Mouse (Mus musculus): ENCODE results near the gene Casq2. TPM values are rescaled to one million over a fixed set of nuclear protein-coding genes. Genes with fewer than 3 reads are reported as not detected.

The Casq2 gene
- polyA plus RNA-seq, 1 experiment from 2014 or later = 0.66 TPM

- H3K9me3 ChIP-seq (ENCODE audit: control insufficient read depth, low read length) = no peaks in the 10 kb centered on the region
- H3K9ac ChIP-seq (ENCODE audit: low read length) = no peak overlapping the region
- H3K27ac ChIP-seq (ENCODE audit: low read depth) = no peak overlapping the region
- H3K4me3 ChIP-seq (ENCODE audit: low read depth, low read length) = no peak overlapping the region
- peaks cover 10% of the 10 kb centered on the region; the same call in 1 of the 2 replicates for H3K36me3 ChIP-seq (ENCODE audit: control insufficient read depth, insufficient read depth, low read length)
- H3K27me3 ChIP-seq (replicated peaks; ENCODE audit: control insufficient read depth, insufficient read depth, low read length) = no peaks in the 10 kb centered on the region
- DNase-seq (ENCODE audit: low spot score) = no peak
- peaks cover 43% of the 10 kb centered on the region for H3K4me1 ChIP-seq (replicated peaks; ENCODE audit: control insufficient read depth, insufficient read depth, low read length)
- H3K4me2 ChIP-seq (ENCODE audit: low read length) = no peak overlapping the region
- no peak for ATAC-seq (replicated peaks; ENCODE audit: low FRiP score, low TSS enrichment, low read depth)
These were observed 104.4 kb downstream of the Casq2 start for GRCm38 (mm10) chr3:102190642-102191041.

GRCm38 (mm10) chr3:102191575-102191974, 105.4 kb downstream of the Casq2 start:
- H3K27ac ChIP-seq (ENCODE audit: low read depth) = no peak overlapping the region
- 0 out of 2 replicates have a peak, but pooled peaks cover 4% of the 10 kb centered on the region for H3K36me3 ChIP-seq (ENCODE audit: control insufficient read depth, insufficient read depth, low read length)
- H3K4me1 ChIP-seq (replicated peaks; ENCODE audit: control insufficient read depth, insufficient read depth, low read length) = peaks cover 50% of the 10 kb centered on the region
- ATAC-seq (replicated peaks; ENCODE audit: low FRiP score, low TSS enrichment, low read depth) = no peak
- no peak overlapping the region for H3K4me2 ChIP-seq (ENCODE audit: low read length)
- H3K9ac ChIP-seq (ENCODE audit: low read length) = no peak overlapping the region
- no peak for DNase-seq (ENCODE audit: low spot score)
- H3K4me3 ChIP-seq (ENCODE audit: low read depth, low read length) = no peak overlapping the region
- 83% methylated on average over 3 of the region's 3 CpGs for WGBS
- H3K27me3 ChIP-seq (replicated peaks; ENCODE audit: control insufficient read depth, insufficient read depth, low read length) = no peaks in the 10 kb centered on the region
- no peaks in the 10 kb centered on the region for H3K9me3 ChIP-seq (ENCODE audit: control insufficient read depth, low read length)

GRCm38 (mm10) chr3:102192621-102193020, 106.4 kb downstream of the Casq2 start:
- Histone ChIP-seq H3K4me3 (ENCODE audit: low read depth, low read length) (no peak overlapping the region), H3K36me3 (ENCODE audit: control insufficient read depth, insufficient read depth, low read length) (0 out of 2 replicates have a peak, but pooled peaks cover 4% of the 10 kb centered on the region), H3K9ac (ENCODE audit: low read length) (no peak overlapping the region), H3K27me3 (replicated peaks; ENCODE audit: control insufficient read depth, insufficient read depth, low read length) (no peaks in the 10 kb centered on the region), H3K27ac (ENCODE audit: low read depth) (no peak overlapping the region), H3K4me1 (replicated peaks; ENCODE audit: control insufficient read depth, insufficient read depth, low read length) (peaks cover 51% of the 10 kb centered on the region), H3K9me3 (ENCODE audit: control insufficient read depth, low read length) (no peaks in the 10 kb centered on the region), H3K4me2 (ENCODE audit: low read length) (peak overlapping the region; percentile 36; the same call in 1 of the 2 replicates)
- WGBS = 50% methylated on average over 2 of the region's 2 CpGs
- ATAC-seq (replicated peaks; ENCODE audit: low FRiP score, low TSS enrichment, low read depth) (no peak), DNase-seq (ENCODE audit: low spot score) (no peak)

- ATAC-seq (replicated peaks; ENCODE audit: low FRiP score, low TSS enrichment, low read depth) = peak; percentile 29; the same call in 1 of the 2 replicates
These were observed 107.5 kb downstream of the Casq2 start for GRCm38 (mm10) chr3:102193488-102194290.

GRCm38 (mm10) chr3:102194291-102195051, 108.3 kb downstream of the Casq2 start:
- Histone ChIP-seq H3K4me3 (ENCODE audit: low read depth, low read length) (no peak overlapping the region), H3K4me2 (ENCODE audit: low read length) (peak overlapping the region; percentile 36), H3K36me3 (ENCODE audit: control insufficient read depth, insufficient read depth, low read length) (no peaks in the 10 kb centered on the region), H3K9ac (ENCODE audit: low read length) (0 out of 2 replicates have a peak overlapping the region, but pooled peaks have one; percentile 8), H3K27me3 (replicated peaks; ENCODE audit: control insufficient read depth, insufficient read depth, low read length) (no peaks in the 10 kb centered on the region), H3K27ac (ENCODE audit: low read depth) (peak overlapping the region; percentile 54; the same call in 1 of the 2 replicates), H3K4me1 (replicated peaks; ENCODE audit: control insufficient read depth, insufficient read depth, low read length) (peaks cover 65% of the 10 kb centered on the region), H3K9me3 (ENCODE audit: control insufficient read depth, low read length) (no peaks in the 10 kb centered on the region)
- no peak for ATAC-seq (replicated peaks; ENCODE audit: low FRiP score, low TSS enrichment, low read depth)
- 14% methylated on average over 11 of the region's 11 CpGs for WGBS
- DNase-seq (ENCODE audit: low spot score) = no peak

More at GRCm38 (mm10) chr3:102193488-102194290, 107.5 kb downstream of the Casq2 start:
- Histone ChIP-seq H3K27me3 (replicated peaks; ENCODE audit: control insufficient read depth, insufficient read depth, low read length) (no peaks in the 10 kb centered on the region), H3K4me2 (ENCODE audit: low read length) (peak overlapping the region; percentile 36), H3K36me3 (ENCODE audit: control insufficient read depth, insufficient read depth, low read length) (no peaks in the 10 kb centered on the region), H3K9ac (ENCODE audit: low read length) (0 out of 2 replicates have a peak overlapping the region, but pooled peaks have one; percentile 8), H3K4me3 (ENCODE audit: low read depth, low read length) (no peak overlapping the region), H3K9me3 (ENCODE audit: control insufficient read depth, low read length) (no peaks in the 10 kb centered on the region), H3K4me1 (replicated peaks; ENCODE audit: control insufficient read depth, insufficient read depth, low read length) (peaks cover 59% of the 10 kb centered on the region), H3K27ac (ENCODE audit: low read depth) (peak overlapping the region; percentile 54; the same call in 1 of the 2 replicates)
- DNase-seq (ENCODE audit: low spot score) = no peak
- WGBS = 8% methylated on average over 19 of the region's 20 CpGs

GRCm38 (mm10) chr3:102195762-102196161, 109.5 kb downstream of the Casq2 start:
- no peak overlapping the region for H3K4me2 ChIP-seq (ENCODE audit: low read length)
- H3K4me1 ChIP-seq (replicated peaks; ENCODE audit: control insufficient read depth, insufficient read depth, low read length) = peaks cover 60% of the 10 kb centered on the region
- H3K27ac ChIP-seq (ENCODE audit: low read depth) = no peak overlapping the region
- 46% methylated on average over 2 of the region's 2 CpGs for WGBS
- no peak for DNase-seq (ENCODE audit: low spot score)
- no peaks in the 10 kb centered on the region for H3K36me3 ChIP-seq (ENCODE audit: control insufficient read depth, insufficient read depth, low read length)
- H3K4me3 ChIP-seq (ENCODE audit: low read depth, low read length) = no peak overlapping the region
- ATAC-seq (replicated peaks; ENCODE audit: low FRiP score, low TSS enrichment, low read depth) = no peak
- no peak overlapping the region for H3K9ac ChIP-seq (ENCODE audit: low read length)
- no peaks in the 10 kb centered on the region for H3K27me3 ChIP-seq (replicated peaks; ENCODE audit: control insufficient read depth, insufficient read depth, low read length)
- H3K9me3 ChIP-seq (ENCODE audit: control insufficient read depth, low read length) = no peaks in the 10 kb centered on the region

Other genes starting within 250 kb of the Casq2 start
- 3.2 TPM in 2 replicates for gene Mab21l3, start 237.5 kb upstream of the Casq2 start, polyA plus RNA-seq (2014; fragmentation: Nextera tagmentation; extraction: Ambion mirVana)
- 6.0 and 6.8 TPM in 2 replicates for gene Slc22a15, start 162.0 kb upstream of the Casq2 start, polyA plus RNA-seq (2014; fragmentation: Nextera tagmentation; extraction: Ambion mirVana)
- gene Nhlh2, start 76.3 kb upstream of the Casq2 start, polyA plus RNA-seq (2014; fragmentation: Nextera tagmentation; extraction: Ambion mirVana) = 0.08 TPM in 1 of 2 replicates, not detected in the other
- gene Vangl1, start 118.3 kb downstream of the Casq2 start, polyA plus RNA-seq (2014; fragmentation: Nextera tagmentation; extraction: Ambion mirVana) = 21.0 and 23.7 TPM in 2 replicates